Mouse (Mus musculus): Measurements from ENCODE around the gene Asah2. TPM values are rescaled to one million over a fixed set of nuclear protein-coding genes. Genes with fewer than 3 reads are reported as not detected.

Gene Asah2
- polyA plus RNA-seq, 1 experiment from 2014 or later: 1.8 TPM

DNA sequence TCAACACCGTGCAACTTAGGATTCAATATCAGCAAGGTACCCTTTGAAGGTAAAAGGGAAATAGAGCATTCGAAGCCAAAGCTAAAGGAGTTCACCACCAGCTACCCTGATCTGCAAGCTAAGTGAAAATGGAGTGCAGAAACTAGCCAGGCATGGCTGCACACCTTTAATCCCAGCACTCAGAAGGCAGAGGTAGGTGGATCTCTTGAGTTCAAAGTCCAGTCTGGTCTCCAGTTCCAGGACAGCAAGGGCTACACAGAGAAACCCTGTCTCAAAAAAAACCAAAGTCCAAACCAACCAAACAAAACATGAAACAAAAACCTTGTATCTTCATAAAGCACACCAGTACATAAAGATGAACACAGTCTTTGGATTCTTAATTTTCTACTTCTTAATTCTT lies 11.7 kb upstream of the Asah2 start:
- no peak overlapping the region for H3K27ac ChIP-seq (ENCODE audit: low read depth)
- WGBS: 80% methylated on average over 2 of the region's 2 CpGs
- DNase-seq: no peak
- no peak for TF ChIP-seq CTCF (IDR thresholded peaks at IDR 0.05; ENCODE audit: low read depth)
- peaks cover 14% of the 10 kb centered on the region; the same call in 1 of the 2 replicates for H3K36me3 ChIP-seq (ENCODE audit: insufficient read depth)
- no peak overlapping the region for H3K4me2 ChIP-seq
- no peaks in the 10 kb centered on the region for H3K9me3 ChIP-seq (ENCODE audit: low read depth, low read length)
- ATAC-seq (ENCODE audit: insufficient read depth): no peak
- H3K4me3 ChIP-seq (ENCODE audit: low read depth, low read length): no peak overlapping the region
- no peaks in the 10 kb centered on the region for H3K27me3 ChIP-seq (ENCODE audit: insufficient read depth, low read length)
- H3K4me1 ChIP-seq (ENCODE audit: insufficient read depth): no peaks in the 10 kb centered on the region
- no peak overlapping the region for H3K9ac ChIP-seq

DNA sequence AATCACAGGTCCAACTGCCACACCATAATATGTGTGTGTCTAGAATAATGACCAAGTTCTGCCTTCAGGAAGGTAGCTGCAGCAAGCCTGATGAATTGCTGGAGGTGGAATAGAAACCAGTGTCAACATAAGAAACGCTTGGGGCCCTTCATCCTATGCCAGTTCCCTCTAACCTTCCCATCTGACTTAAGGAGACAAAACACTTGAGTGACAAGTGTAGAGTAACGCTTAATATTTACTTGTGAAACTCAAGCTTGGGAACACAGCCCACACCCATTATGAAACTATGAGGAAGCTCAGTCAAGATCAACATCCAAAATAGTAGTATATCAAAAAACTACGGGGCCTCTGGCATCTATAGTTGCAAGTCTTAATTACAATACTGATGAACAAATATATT lies 10.5 kb upstream of the Asah2 start:
- no peak for TF ChIP-seq CTCF (IDR thresholded peaks at IDR 0.05; ENCODE audit: low read depth)
- Histone ChIP-seq H3K4me3 (ENCODE audit: low read depth, low read length) (no peak overlapping the region), H3K9me3 (ENCODE audit: low read depth, low read length) (no peaks in the 10 kb centered on the region), H3K27ac (ENCODE audit: low read depth) (no peak overlapping the region), H3K4me2 (no peak overlapping the region), H3K4me1 (ENCODE audit: insufficient read depth) (no peaks in the 10 kb centered on the region), H3K27me3 (ENCODE audit: insufficient read depth, low read length) (no peaks in the 10 kb centered on the region), H3K9ac (no peak overlapping the region), H3K36me3 (ENCODE audit: insufficient read depth) (peaks cover 7% of the 10 kb centered on the region; the same call in 1 of the 2 replicates)
- no peak for ATAC-seq (ENCODE audit: insufficient read depth)
- no peak for DNase-seq
- WGBS: 63% methylated on average over 3 of the region's 3 CpGs

DNA sequence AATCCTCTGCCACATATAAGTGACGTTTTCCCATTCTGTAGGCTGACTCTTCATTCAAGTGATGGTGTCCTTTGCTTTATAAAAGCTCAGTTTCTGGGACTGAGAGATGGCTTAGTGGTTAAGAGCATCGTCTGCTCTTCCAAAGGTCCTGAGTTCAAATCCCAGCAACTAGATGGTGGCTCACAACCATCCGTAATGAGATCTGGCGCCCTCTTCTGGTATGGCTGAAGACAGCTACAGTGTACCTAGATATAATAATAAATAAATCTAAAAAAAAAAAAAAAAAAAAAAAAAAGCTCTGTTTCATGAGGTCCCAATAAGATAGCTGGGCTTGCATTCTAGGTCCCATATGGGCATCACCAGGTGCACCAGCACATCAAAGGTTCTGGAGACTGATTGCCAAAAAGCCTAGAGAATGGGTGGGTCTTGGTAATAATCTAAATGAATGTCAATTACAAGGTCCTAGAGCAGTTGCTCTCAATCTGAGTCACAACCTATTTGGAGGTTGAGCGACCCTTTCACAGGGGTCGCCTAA lies 9.5 kb upstream of the Asah2 start:
- Histone ChIP-seq H3K27me3 (ENCODE audit: insufficient read depth, low read length) (no peaks in the 10 kb centered on the region), H3K27ac (ENCODE audit: low read depth) (no peak overlapping the region), H3K4me1 (ENCODE audit: insufficient read depth) (no peaks in the 10 kb centered on the region), H3K4me3 (ENCODE audit: low read depth, low read length) (no peak overlapping the region), H3K36me3 (ENCODE audit: insufficient read depth) (peaks cover 7% of the 10 kb centered on the region; the same call in 1 of the 2 replicates), H3K9ac (no peak overlapping the region), H3K9me3 (ENCODE audit: low read depth, low read length) (no peaks in the 10 kb centered on the region), H3K4me2 (no peak overlapping the region)
- no peak for ATAC-seq (ENCODE audit: insufficient read depth)
- TF ChIP-seq CTCF (IDR thresholded peaks at IDR 0.05; ENCODE audit: low read depth): 0 out of 2 replicates have a peak, but pooled peaks have one; percentile 26
- DNase-seq: no peak
- 79% methylated on average over 6 of the region's 6 CpGs for WGBS

DNA sequence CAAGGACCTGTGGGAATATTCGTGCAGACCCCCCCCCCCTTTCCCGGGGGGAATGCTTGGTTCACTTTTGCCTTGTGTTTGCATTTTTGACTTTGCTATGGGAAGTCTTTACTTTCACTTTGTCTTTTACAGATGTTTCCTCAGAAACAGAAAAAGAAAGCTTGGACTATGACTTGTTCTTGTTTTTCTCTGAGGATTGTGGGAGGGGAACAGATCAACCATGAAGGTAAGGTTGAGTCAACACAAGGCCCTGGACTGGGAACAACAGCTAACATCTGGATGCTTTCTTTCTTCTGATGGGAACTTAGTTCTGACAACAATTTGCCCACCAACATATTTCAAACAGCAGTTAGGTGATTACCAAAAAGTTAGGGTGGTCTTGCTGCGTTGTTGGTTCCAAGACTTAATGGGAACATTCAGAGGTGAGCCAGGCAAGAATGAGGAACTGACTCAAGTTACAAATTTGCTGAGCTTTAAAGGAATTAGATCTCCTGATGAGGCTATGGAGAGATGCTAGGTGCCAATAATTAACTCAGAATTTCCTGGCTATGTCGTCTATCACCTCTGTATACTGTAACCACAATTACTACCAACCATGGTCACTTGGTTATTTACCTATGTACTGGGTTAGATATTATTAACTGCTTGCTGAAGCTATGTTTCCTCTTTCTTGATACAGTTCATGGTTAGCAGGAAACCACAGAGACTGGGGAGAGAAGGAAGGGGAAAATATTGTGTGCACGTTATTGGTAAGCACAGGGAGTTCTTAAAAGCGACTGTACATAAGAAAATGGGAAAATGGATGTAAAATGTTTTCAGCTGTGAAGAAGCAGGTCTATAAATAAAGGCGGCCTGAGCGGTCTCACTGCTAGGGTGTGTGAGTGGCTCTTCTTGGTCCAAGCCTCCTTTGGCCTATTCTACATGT lies 4.1 kb upstream of the Asah2 start:
- no peak for TF ChIP-seq CTCF (IDR thresholded peaks at IDR 0.05; ENCODE audit: low read depth)
- no peak overlapping the region for H3K4me3 ChIP-seq (ENCODE audit: low read depth, low read length)
- ATAC-seq (ENCODE audit: insufficient read depth) (no peak), DNase-seq (no peak)
- H3K4me1 ChIP-seq (ENCODE audit: insufficient read depth): no peaks in the 10 kb centered on the region
- H3K27me3 ChIP-seq (ENCODE audit: insufficient read depth, low read length): no peaks in the 10 kb centered on the region
- H3K36me3 ChIP-seq (ENCODE audit: insufficient read depth): no peaks in the 10 kb centered on the region
- no peaks in the 10 kb centered on the region for H3K9me3 ChIP-seq (ENCODE audit: low read depth, low read length)
- H3K4me2 ChIP-seq: no peak overlapping the region
- WGBS: 80% methylated on average over 8 of the region's 8 CpGs
- no peak overlapping the region for H3K9ac ChIP-seq
- H3K27ac ChIP-seq (ENCODE audit: low read depth): no peak overlapping the region

DNA sequence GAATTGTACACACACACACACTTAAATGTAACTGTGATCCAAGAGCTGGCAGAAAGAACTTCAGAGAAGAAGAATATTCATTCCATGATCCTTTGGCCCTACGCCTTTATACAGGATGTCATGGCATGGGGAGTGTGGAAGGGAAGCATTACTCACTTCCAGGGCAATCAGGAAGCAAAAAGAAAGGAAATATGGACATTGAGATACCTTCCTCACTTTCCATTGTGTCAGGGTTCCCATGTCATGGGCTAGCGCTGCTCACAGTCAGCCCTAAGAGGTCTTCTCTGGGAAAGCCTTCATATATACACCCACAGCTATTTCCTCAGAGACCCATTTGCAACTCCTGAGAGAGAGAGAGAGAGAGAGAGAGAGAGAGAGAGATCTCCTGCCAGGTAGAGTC lies 1.3 kb downstream of the Asah2 start:
- Histone ChIP-seq H3K9me3 (ENCODE audit: low read depth, low read length) (no peaks in the 10 kb centered on the region), H3K36me3 (ENCODE audit: insufficient read depth) (no peaks in the 10 kb centered on the region), H3K27ac (ENCODE audit: low read depth) (0 out of 2 replicates have a peak overlapping the region, but pooled peaks have one; percentile 1), H3K4me3 (ENCODE audit: low read depth, low read length) (no peak overlapping the region), H3K9ac (no peak overlapping the region), H3K4me2 (peak overlapping the region; percentile 64), H3K27me3 (ENCODE audit: insufficient read depth, low read length) (no peaks in the 10 kb centered on the region), H3K4me1 (ENCODE audit: insufficient read depth) (no peaks in the 10 kb centered on the region; the same call in 1 of the 2 replicates)
- WGBS: 86% methylated on average over 2 of the region's 2 CpGs
- ATAC-seq (ENCODE audit: insufficient read depth) (no peak), DNase-seq (peak; percentile 42)
- TF ChIP-seq CTCF (IDR thresholded peaks at IDR 0.05; ENCODE audit: low read depth): no peak

DNA sequence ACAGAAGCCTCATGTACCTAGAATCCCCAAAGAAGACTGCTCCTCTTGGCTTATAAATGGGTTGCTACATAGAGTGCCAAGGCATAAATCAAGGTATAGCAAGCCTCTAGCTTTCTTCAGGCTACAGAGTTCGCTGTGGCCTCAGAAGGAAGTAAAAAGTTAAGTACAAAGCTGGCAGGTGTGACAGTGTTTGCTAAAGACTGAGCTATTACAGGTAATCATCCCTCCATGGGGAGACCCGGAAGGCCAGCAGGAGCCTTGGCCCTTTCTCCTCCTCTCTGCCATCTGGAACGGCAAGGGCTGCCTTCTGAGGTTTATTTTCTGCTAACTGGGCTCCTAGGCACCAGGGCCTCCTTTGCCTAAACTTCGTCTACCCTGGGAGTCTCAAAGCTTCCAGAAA lies 3.8 kb downstream of the Asah2 start:
- no peaks in the 10 kb centered on the region for H3K27me3 ChIP-seq (ENCODE audit: insufficient read depth, low read length)
- no peak overlapping the region for H3K9ac ChIP-seq
- H3K4me3 ChIP-seq (ENCODE audit: low read depth, low read length): no peak overlapping the region
- no peaks in the 10 kb centered on the region for H3K9me3 ChIP-seq (ENCODE audit: low read depth, low read length)
- no peaks in the 10 kb centered on the region; the same call in 1 of the 2 replicates for H3K4me1 ChIP-seq (ENCODE audit: insufficient read depth)
- TF ChIP-seq CTCF (IDR thresholded peaks at IDR 0.05; ENCODE audit: low read depth): no peak
- no peak overlapping the region for H3K27ac ChIP-seq (ENCODE audit: low read depth)
- no peaks in the 10 kb centered on the region for H3K36me3 ChIP-seq (ENCODE audit: insufficient read depth)
- DNase-seq: no peak
- no peak for ATAC-seq (ENCODE audit: insufficient read depth)
- no peak overlapping the region for H3K4me2 ChIP-seq
- 62% methylated on average over 4 of the region's 4 CpGs for WGBS

DNA sequence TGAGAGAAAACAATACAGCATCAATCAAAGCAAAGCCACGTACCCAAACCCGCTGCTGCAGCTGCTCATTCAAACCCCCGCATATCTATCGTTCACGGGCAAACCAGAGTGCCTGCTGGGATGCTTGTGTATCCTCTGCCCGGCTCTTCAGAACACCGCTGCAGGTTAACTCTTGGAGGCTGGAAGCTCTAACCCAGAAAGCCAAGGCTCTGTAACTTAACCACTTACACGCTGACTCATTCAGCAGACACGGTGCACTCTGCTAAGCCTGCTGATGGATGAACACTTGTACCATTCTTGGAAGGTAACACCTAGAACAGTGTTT lies 5.1 kb downstream of the Asah2 start:
- Histone ChIP-seq H3K4me3 (ENCODE audit: low read depth, low read length) (no peak overlapping the region), H3K27ac (ENCODE audit: low read depth) (no peak overlapping the region)
- peak; percentile 28 for DNase-seq

More for the DNA sequence above, 5.1 kb downstream of the Asah2 start:
- WGBS: 10% methylated on average over 9 of the region's 9 CpGs
- Histone ChIP-seq H3K36me3 (ENCODE audit: insufficient read depth) (no peaks in the 10 kb centered on the region), H3K9ac (no peak overlapping the region), H3K27me3 (ENCODE audit: insufficient read depth, low read length) (no peaks in the 10 kb centered on the region), H3K4me2 (peak overlapping the region; percentile 23; the same call in 1 of the 2 replicates), H3K9me3 (ENCODE audit: low read depth, low read length) (no peaks in the 10 kb centered on the region), H3K4me1 (ENCODE audit: insufficient read depth) (no peaks in the 10 kb centered on the region; the same call in 1 of the 2 replicates)
- ATAC-seq (ENCODE audit: insufficient read depth): no peak
- no peak for TF ChIP-seq CTCF (IDR thresholded peaks at IDR 0.05; ENCODE audit: low read depth)

All from lung, embryonic 14.5 days (tissue).